Mouse (Mus musculus): ENCODE data around the gene Tsku.

Tsku gene

GRCm38 (mm10) chr7:98329651-98330374 is 31.3 kb downstream of the Tsku start:
- in situ Hi-C loops (cut with MboI, MseI), result no loop called here

GRCm38 (mm10) chr7:98328311-98328710 is 32.8 kb downstream of the Tsku start:
- in situ Hi-C loops (cut with MboI, MseI), result no loop called here

GRCm38 (mm10) chr7:98326051-98326450 is 35.1 kb downstream of the Tsku start:
- in situ Hi-C loops (cut with MboI, MseI), result no loop called here

- in situ Hi-C loops (cut with MboI, MseI), result no loop called here
Observed at GRCm38 (mm10) chr7:98324228-98324627, 36.9 kb downstream of the Tsku start.

- in situ Hi-C loops (cut with MboI, MseI), result no loop called here
Observed at GRCm38 (mm10) chr7:98323288-98324019, 37.7 kb downstream of the Tsku start.

- in situ Hi-C loops (cut with MboI, MseI), result no loop called here
Observed at GRCm38 (mm10) chr7:98322415-98322814, 38.7 kb downstream of the Tsku start.

GRCm38 (mm10) chr7:98321083-98321482 is 40.0 kb downstream of the Tsku start, which contains the start of gene Acer3:
Gene Acer3 (minus strand): TSS chr7:98321208.
- in situ Hi-C loops (cut with MboI, MseI), result no loop called here

GRCm38 (mm10) chr7:98320006-98320556 is 41.0 kb downstream of the Tsku start:
- in situ Hi-C loops (cut with MboI, MseI), result no loop called here

GRCm38 (mm10) chr7:98316568-98316967 is 44.6 kb downstream of the Tsku start:
- in situ Hi-C loops (cut with MboI, MseI), result no loop called here

GRCm38 (mm10) chr7:98315087-98315486 is 46.0 kb downstream of the Tsku start:
- in situ Hi-C loops (cut with MboI, MseI), result no loop called here

GRCm38 (mm10) chr7:98312185-98312920 is 48.8 kb downstream of the Tsku start:
- in situ Hi-C loops (cut with MboI, MseI), result no loop called here

- in situ Hi-C loops (cut with MboI, MseI), result no loop called here
Observed at GRCm38 (mm10) chr7:98310266-98310665, 50.9 kb downstream of the Tsku start.

- in situ Hi-C loops (cut with MboI, MseI), result no loop called here
Observed at GRCm38 (mm10) chr7:98309219-98310030, 51.7 kb downstream of the Tsku start.

GRCm38 (mm10) chr7:98308607-98309218 is 52.4 kb downstream of the Tsku start:
- in situ Hi-C loops (cut with MboI, MseI), result no loop called here

- in situ Hi-C loops (cut with MboI, MseI), result no loop called here
Observed at GRCm38 (mm10) chr7:98307921-98308606, 53.1 kb downstream of the Tsku start.

- in situ Hi-C loops (cut with MboI, MseI), result no loop called here
Observed at GRCm38 (mm10) chr7:98307411-98307810, 53.7 kb downstream of the Tsku start.
